Mouse (Mus musculus) T-helper 1 cell (primary cell): ENCODE measurements around the gene Dysf.
"Not testable (repeated sequence)": the region's sequence is repeated elsewhere in the genome, so short reads cannot be mapped to it uniquely, and the experiment has no call there.

ENCODE experiments used
- in situ Hi-C: fragments of 300-600 bp; cut with MboI, MseI; formaldehyde crosslinking; loops from one replicate; pipeline ENCODE4 v1.15.1; 2025; ENCODE audit warnings: high pct_unique_total_duplicates

The Dysf gene

DNA sequence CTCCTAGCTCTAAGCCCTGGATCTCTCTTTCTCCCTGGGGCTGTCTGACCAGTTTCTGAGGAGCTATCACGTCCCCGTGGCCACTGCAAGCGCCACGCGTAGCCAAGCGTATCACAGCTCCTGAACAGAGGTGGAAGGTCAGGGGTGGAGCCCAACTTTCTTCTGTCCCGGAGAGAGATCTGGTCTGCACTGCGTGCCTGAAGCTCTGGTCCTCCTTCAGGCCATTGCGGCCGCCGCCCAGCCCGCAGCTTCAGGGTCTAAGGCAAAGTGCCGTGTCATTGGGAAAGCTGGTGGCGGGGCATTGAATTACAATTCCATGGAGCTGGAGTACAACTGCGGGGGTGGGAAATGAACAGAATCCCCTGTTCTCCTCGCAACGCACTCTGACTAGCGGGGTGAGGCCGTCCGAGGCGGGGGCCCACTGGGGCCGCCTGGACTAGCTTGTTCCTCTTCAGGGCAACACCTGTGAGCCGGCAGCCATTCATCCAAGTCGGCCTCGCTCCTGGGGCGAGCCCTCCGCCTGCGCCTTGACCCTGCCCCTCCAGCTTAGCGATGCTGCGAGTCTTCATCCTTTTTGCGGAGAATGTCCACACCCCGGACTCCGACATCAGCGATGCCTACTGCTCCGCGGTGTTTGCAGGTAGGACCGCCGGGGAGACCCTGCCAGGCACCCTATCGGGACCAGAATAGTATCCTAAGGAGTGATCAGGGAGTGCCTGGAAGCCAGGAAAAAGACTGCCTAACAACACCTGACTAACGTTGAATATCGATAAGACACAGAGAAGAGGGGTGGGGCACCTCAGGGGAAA lies at the start of gene Dysf:
TSS of gene Dysf (plus strand) at position 228 of the 809 bp plus-strand sequence.
- in situ Hi-C loops: loop anchor here (5.0 kb wide), 1 partner anchor 49 kb away; no protein-coding TSS in a partner anchor

DNA sequence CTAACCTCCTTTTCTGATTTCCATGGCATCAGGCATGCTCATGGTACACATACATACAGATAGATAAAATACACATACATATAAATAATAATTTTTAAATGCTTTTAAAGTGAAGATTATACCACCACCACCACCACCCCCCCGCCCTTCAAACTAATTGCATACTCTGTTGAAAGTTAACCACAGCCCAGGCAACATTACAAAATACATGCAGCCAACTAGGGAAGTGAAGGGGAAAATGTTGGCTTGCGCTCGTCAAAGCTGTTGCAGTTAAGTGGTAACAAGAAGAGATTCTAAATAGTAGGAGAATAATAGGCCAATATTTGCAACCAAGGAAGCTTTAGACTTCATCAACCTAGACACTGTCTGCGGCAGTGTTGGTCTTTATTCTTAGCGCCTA lies 20.7 kb upstream of the Dysf start:
- in situ Hi-C loops: no loop called here

DNA sequence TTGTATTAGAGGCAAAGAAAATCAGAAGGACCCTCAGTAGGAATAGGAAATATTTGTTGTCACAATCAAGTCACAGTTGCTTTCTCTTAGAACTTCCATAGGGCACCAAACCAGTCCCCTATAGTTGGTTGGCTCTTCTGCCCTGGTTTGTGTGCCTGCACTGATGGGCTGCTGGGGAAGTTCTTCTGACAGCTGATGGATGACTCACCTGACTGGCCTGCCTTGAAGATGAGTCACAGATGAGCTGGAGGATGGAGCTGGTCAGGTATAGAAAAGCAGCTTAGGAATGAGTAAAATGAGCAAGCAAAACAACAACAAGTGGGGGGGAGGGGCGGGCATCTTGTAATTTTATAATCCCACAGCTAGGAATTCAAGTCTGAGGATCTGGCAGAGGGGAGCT lies 5.7 kb upstream of the Dysf start:
- in situ Hi-C loops: no loop called here

DNA sequence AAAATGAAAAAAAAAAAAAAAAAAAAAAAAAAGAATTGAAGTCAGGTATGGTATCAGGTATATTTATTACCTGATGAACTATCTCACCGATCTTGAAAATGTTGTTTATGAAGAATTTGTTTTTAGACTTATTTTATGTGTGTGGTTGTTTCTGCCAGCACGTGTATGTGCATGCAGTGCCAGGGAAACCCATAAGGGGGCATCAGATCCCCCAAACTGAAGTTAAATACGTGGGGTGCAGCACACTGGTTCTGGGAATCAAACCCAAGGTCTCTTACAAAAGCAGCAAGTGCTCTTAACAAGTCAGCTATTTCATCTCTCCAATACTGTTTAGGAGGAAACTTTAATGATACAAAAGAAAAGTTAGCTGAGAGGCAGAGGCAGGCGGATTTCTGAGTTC lies 4.1 kb upstream of the Dysf start:
- in situ Hi-C loops: no loop called here

DNA sequence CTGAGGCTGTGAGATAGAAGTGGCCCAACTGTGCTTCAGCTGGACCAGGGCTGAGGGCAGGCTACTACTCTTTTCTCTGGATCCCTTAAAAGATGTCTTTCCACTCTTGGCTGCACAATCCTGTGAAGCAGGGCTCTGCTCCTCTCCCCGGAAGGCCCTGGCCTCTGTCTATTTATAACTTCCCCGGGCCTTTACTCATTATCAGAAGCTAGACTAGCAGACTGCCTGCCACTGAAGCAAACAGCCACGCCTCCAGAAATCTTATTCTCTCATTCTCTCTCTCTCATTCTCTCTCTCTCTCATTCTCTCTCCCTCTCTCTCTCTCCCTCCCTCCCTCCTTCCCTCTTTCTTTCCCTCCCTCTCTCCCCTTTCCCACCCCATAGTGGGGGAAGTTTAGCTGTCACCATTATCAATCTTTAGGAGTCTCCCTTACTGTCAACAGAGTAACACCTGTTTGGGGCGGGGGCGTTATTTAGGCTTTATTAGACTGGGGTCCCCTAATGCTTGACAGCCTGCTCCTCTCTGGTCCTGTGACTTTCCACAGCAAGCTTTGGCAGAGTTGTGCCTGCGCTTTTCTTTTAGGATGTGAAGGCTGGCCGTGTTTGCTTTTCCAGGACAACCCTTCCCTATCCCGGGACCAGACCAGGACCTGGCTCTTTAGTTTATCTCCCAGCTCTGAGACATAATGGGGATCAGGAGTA lies 932 bp downstream of the Dysf start:
- in situ Hi-C loops: loop anchor here (5.0 kb wide), 1 partner anchor 48 kb away; no protein-coding TSS in a partner anchor

DNA sequence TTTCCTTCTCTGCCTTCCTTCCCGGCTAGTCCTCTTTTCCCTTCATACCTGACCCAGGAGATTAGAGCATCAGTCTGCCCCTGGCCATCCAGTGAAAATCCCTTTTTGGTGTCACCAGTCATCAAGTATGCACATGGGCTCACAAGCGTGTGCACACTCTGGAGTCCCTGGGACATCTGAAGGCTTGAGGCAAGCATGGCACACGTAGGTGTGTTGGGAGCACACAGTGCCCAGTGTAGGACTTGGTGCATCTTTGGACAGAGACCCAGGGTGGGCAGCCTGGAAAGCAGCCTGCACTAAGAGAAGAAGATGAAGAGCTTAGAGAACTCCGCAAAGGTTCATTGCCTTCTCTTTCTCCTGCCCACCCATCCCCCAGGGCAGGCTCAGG lies 1.5 kb downstream of the Dysf start:
- in situ Hi-C loops: loop anchor here (5.0 kb wide), 1 partner anchor 47 kb away; no protein-coding TSS in a partner anchor

DNA sequence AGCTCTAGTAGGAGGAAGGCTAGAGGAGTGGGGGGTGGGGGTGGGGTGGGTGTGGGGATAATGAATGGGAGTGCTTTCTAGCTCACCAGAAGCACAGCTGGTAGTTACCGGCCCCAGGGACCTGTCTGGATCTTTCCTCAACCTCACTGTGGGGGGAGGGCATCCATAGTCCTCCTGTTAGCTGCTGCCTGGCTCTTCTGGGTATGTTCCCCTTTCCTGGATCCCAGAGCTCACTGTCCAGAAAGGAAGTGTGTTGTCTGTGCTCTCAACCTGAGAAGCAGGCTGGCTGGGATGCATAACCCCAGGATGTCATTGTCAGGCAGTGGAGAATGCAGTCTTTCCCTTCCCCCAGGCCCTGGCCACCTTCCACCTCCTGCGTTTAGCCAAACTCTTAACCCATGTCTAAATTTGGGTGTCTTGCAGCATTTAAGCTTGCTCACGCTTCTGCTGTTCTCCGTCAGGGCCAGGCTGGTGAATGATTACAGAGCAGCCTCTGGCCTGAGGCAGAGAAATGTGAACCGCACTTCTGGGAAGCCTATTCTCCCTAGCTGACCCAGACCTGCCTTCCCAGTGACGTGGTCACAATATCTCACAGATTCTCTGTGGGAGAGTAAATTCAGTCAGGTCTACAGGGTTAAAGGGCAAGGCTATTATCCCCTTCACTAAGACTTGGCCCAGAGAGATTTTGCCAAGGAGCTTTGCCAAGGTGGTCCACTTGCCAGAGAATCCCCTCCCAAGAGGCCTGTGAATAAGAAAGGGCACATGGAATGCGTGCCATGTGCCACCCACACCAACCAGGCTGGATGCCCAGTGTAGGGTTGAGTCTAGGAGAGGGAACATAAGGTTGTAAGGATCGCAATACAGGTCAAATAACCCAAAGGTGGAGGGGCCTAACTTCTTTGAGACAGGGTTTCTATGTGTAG lies 2.2 kb downstream of the Dysf start:
- in situ Hi-C loops: no loop called here

DNA sequence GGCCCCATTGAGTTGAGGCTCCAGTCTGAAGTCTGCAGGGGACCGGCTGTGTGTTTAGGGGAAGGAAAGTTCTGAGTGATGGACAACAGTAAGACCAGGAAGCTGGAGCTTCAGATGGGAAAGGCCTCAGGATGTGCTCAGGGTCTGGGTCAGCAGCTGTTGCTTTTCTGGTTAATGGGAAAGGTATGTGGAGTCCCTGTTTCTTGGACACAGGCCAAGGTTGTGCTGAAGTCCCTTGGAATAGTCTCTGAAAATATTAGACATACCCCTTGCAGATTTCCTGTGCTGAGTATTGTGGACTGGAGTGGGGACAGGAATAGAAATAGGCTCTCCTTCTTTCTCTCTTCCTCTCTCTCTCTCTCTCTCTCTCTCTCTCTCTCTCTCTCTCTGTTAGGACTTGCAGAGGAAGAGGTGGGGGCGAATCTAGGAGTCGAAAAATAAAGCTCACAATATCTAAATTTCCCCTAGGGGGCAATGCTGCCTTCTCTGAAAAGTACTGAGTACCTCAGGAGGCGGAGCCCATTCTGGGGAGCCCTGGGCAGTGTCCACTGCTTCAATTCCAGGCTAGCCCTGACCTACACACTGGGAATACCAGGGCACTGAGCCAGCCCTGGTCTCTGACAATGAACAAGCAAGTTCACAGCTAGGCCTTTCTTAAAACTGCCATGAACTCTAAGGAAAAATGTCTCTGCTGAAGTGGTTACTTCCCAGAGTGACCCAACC lies 6.7 kb downstream of the Dysf start:
- in situ Hi-C loops: not testable (repeated sequence)

DNA sequence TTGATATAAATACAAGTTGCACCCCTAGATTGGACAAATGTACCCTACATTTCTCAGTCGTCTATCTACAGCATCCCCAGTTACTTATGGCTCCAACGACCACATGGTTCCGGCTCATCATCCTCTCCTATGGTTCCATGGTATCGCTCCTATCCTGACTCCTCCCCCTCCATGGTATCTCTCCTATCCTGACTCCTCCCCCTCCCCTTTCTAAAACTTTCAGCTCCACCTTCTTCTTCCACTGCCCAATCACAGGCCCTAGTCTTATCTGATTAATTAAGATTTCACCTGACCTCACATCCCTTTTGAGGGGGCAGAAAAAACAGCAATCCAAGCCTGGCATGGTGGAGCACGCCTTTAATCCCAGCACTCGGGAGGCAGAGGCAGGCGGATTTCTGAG lies 8.5 kb downstream of the Dysf start:
- in situ Hi-C loops: no loop called here

DNA sequence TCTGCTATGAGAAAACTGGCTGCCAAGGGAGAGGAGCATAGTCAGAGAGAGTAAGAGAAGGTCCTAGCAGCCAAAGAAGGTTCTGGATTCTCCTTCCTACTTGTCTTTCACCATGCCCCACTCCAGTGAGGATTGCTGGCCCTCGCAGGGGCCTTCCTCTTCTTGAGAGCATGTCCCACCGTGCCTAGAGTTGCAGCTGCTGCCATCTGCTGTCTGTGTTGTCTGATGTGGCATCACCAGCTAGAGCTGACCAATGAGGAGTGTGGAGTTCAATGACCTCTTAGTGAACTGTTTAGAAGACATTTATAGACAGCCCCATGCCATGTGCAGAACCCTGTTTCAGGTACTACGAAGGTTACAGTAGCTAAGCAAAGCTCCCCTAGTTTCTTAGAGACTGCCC lies 9.0 kb downstream of the Dysf start:
- in situ Hi-C loops: no loop called here

DNA sequence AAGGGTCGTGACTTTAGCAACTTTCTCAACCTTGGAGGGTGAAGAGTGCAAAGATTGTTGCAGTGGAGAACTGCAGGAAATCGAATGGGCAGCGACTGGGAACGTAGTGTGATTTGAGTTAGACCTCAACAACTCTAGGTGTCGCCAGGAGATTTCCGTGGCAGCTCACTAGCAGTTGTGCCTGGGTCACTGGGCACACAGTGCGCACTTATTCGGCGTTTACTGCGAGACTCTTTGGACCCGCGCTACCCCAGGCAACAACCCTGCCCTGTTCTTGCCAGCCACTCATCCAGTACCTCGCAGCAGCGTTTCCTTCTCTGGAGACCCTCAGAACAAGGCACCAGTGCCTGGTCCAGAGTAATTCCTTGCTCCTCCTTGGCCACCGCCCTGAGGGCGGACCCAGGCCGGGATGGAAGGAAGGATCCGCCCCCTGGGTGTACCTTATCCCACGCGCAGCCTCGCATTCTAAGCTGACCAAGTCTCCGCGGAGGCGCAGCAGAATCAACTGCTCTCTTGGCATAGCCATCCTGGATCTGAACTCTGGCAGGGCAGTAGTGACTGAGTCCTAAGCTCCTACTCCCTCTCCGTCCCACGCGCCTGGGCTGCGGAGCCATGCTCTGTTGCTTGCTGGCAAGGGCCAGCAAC lies 10.6 kb downstream of the Dysf start:
- in situ Hi-C loops: no loop called here

DNA sequence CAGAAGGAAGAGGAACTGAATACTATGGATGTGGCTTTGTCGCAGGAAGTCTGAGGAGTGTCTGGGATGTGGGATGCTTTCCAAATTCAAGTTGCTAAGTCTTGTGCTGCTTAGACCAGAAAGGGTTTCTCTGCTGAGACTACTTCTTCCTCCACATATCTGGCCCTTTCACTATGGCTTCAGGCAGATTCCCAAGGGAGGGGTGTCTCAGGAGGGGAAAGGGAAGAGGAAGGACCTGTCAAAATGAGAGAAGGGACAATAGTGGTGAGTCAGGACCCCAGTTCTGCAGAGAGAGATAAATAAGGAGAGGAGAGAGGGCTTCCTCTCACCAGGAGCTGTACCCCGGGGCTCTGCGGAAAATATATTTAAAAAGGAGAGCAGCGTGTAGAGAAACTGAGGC lies 11.6 kb downstream of the Dysf start:
- in situ Hi-C loops: no loop called here

DNA sequence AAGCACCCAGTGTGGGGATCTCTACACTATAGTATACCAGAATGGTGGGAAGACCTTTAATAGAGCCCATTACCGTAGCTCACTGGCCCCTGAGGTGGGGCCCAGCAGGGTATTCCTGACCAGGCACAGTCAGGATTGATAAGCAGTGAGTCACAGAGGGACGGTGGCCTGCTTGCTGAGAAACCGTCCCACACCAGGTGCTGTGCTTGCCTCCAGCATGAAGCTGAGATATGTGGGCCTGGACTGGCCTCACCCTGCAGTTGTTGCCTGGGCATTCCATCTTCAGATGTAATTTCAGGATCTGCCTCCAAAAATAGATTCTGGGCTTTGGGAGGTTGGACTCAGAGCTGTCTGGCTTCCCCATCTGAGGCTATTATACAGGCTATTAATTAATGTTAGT lies 13.6 kb downstream of the Dysf start:
- in situ Hi-C loops: no loop called here

DNA sequence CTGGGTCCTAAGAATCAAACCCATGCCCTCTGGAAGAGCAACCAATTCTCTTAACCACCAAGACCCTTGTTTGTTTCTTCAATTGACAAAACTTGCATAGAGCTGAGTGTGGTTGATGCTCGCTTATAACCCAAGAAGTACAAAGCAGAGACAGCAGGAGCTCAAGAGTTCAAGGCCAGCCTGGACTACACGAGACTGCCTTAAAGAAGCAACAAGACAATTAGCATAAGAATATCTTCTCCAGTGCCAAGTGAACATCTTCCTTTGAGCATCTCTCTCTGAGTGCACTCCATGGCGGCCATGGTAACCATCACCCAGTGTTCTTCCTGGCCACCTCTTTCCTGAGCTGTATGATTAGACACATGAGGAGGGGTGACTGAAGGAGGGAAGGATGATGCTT lies 17.2 kb downstream of the Dysf start:
- in situ Hi-C loops: no loop called here

DNA sequence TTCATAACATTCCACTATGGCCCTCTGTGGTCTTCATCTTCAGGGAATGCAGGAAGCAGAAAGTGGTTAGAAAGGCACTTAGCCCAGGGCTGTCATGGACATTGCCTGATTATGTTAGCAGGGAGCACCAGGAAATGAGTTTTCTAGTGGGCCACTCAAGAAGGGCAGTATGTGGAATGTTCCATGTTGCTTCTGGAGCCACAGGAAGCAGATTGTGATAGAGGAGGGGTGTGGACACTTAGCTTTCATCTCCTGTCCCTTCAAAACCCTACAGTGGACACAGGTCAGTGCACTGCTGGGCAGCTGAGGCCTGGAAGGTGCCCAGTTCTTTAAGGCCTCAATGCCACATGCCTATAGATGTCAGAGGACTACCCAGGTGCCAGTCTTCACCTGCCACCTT lies 20.4 kb downstream of the Dysf start:
- in situ Hi-C loops: no loop called here

DNA sequence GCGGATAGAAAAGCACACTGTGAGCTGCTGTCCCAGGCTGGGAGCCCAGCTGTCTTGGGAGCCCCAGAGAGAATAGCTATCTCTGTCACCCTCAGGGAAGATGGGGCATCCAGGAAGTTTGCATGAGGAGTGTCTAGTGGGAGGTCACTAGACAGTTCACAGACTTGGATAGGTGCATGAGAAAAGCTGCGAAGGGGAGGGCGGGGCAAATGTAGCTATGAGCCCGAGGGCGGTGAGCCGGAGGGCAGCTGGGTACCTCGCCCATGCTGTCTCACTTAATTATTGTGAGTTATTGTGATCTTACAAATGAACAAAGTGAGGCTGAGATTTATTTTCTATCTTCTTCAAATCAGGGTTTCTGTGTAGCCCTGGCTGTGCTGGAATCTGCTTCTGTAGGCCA lies 21.4 kb downstream of the Dysf start:
- in situ Hi-C loops: no loop called here

DNA sequence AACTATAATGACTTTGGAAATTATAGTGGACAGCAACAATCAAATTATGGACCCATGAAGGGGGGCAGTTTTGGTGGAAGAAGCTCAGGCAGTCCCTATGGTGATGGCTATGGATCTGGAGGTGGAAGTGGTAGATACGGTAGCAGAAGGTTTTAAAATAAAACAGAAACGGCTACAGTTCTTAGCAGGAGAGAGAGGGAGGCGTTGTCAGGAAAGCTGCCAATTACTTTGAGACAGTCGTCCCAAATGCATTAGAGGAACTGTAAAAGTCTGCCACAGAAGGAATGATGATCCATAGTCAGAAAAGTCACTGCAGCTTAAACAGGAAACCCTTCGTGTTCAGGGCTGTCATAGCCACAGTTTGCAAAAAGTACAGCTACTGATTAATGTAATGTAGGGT lies 24.1 kb downstream of the Dysf start:
- in situ Hi-C loops: not testable (repeated sequence)

DNA sequence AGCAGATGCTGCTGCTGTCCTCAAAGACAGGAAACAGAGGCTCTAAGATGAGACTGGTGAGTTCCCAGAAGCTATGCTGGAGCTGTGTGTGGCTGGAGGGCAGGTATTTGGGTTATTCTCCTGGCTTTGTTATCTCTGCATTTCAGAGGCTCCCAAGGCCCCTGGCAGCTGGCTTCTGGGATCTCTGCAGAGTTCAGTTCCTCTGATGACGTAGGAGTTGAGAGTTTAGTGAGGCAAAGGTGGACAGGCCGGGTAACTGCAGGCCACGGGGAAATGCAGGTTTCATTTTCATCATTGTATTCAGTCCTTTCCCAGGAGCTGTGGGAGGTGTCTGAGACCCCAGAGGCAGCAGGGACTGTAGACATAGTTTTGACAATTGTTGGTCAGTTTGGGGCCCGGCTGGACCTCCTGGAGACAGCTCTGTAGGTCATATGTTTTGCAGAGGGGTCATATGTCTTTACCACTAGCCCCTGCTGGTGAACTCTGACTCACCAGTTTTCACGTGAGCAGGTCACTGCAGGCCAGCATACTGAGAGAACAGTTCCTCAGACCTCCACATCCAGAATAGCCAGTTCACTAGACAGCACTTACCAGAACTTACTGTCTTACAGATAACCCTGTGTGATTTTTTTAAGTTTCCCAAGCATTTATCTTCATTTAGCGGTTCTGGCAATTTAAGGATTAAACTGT lies 35.0 kb downstream of the Dysf start:
- in situ Hi-C loops: no loop called here

DNA sequence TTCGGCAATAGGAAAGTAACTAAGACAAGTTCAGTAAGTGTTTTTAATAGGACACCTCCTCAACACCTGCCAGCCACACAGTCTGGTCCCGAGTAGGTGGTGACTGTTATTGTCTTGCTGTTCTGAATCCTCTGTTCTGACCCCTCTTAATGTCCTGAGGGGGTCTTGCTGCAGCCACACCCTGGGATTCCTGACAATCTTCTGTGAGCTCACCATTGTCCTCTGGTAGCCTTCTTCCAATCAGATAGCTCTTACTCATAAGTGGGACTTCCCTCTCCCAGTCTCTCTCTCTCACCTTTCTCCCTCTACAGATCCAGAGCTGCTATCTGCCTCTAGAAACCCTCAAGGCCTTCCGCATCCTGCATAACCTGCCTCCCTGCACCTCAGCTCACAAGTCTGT lies 36.3 kb downstream of the Dysf start:
- in situ Hi-C loops: no loop called here

DNA sequence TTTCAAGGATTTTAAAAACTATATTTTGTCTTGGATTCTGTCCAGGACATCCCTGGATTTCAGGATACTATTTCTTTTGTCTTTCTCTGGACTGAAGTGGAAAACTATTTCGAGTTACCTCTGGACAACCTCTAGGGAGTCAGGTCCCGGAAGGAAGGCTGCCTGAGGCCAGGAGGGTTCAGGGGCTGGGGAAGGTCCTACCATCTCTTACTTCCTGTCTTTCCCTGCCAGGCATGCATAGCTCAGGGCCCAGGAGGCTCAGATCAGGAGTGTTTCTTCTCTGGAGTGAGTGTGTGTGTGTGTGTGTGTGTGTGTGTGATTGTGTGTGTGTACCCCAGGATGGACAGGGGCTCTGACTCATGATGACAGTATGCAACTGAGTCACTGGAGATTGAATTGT lies 40.5 kb downstream of the Dysf start:
- in situ Hi-C loops: no loop called here
